Mouse (Mus musculus): ENCODE data around the gene Glod4. TPM values are rescaled to one million over a fixed set of nuclear protein-coding genes. Genes with fewer than 3 reads are reported as not detected.

The Glod4 gene
- polyA plus RNA-seq, 1 experiment from 2014 or later = 126 TPM

DNA sequence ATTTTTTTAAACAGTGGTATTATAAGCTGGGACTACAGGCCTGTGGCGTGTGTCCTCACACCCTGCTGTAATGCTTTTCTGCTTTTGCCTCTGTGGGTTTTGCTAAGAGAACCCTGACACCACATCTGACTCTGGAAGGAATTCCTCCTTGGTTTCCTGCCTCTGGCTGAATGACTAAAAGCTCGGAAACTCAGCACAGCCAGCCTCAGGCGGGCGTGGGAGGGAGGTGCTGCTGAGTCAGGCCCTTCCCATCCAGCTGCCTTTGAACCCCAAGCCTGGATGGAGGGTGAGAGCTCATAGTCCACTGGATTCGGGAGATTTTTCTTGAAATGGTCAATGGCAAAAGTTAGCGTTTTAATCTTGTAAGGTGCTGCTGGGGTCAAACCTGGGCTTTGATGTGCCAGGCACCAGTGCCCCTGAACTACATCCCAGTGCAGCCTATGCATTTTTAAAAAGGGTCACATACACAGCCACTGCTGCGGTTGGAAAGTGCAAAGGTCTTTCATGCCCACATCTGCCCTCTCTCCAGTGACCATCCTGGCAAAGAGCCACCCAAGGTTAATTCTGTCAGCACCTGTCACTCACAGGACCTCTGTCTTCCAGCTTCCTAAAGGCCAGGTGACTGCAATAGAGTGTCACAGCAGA, 42.0 kb upstream of the Glod4 start:
- Histone ChIP-seq H3K9me3 (ENCODE audit: control insufficient read depth, low read length) (peaks cover 4% of the 10 kb centered on the region; the same call in 1 of the 2 replicates), H3K4me3 (ENCODE audit: low read length) (no peak overlapping the region), H3K4me1 (replicated peaks; ENCODE audit: control insufficient read depth, insufficient read depth, low read length) (peaks cover 21% of the 10 kb centered on the region), H3K9ac (ENCODE audit: low read length) (no peak overlapping the region), H3K36me3 (ENCODE audit: control insufficient read depth, insufficient read depth, low read length) (no peaks in the 10 kb centered on the region), H3K27me3 (ENCODE audit: control insufficient read depth, insufficient read depth, low read depth, low read length) (no peaks in the 10 kb centered on the region), H3K27ac (ENCODE audit: low read length) (no peak overlapping the region), H3K4me2 (ENCODE audit: low read depth, low read length) (no peak overlapping the region)
- no peak for ATAC-seq (ENCODE audit: low read depth)
- WGBS = 40% methylated on average over 7 of the region's 7 CpGs

DNA sequence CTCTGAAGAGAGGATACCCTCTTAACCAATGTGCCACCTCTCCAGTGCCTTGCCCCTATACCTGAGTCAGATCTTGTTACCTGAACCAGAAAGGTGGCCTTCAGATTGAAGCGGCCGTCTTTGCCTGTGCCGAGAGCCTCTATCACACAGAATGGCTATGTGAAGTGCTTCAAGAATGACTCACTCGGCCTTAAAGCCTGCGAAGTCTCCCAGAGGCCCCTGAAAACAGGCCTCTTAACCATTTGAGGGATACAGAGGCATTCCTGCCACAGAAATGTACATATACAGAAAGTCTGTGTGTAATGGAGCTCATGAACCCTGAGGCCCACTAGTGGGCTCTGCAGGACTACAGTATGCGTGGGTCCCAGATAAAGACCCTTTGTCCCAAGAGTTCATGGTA, 40.3 kb upstream of the Glod4 start:
- Histone ChIP-seq H3K27me3 (ENCODE audit: control insufficient read depth, insufficient read depth, low read depth, low read length) (no peaks in the 10 kb centered on the region), H3K9me3 (ENCODE audit: control insufficient read depth, low read length) (peaks cover 4% of the 10 kb centered on the region; the same call in 1 of the 2 replicates), H3K27ac (ENCODE audit: low read length) (no peak overlapping the region), H3K4me3 (ENCODE audit: low read length) (no peak overlapping the region), H3K36me3 (ENCODE audit: control insufficient read depth, insufficient read depth, low read length) (no peaks in the 10 kb centered on the region), H3K9ac (ENCODE audit: low read length) (no peak overlapping the region), H3K4me1 (replicated peaks; ENCODE audit: control insufficient read depth, insufficient read depth, low read length) (peaks cover 21% of the 10 kb centered on the region), H3K4me2 (ENCODE audit: low read depth, low read length) (no peak overlapping the region)
- 69% methylated on average over 6 of the region's 6 CpGs for WGBS
- ATAC-seq (ENCODE audit: low read depth) = no peak; the same call in 1 of the 2 replicates

DNA sequence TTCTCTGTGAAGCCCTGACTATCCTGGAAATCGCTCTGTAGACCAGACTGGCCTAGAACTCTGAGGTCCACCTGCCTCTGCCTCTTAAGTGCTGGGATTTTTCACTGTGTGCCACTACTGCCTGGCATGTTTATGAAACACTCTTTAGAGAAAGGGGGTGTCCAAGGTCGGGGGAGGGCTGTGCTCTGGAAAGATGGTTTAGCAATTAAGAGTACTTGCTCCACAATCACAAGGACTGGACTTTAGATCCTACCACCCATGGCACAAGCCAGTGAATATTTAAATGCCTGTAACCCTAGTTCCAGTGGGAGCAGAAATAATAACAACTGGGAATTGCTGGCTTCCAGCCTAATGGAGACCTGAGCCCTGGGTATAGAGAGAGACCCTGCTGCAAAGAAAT, 36.4 kb upstream of the Glod4 start:
- Histone ChIP-seq H3K4me1 (replicated peaks; ENCODE audit: control insufficient read depth, insufficient read depth, low read length) (peaks cover 2% of the 10 kb centered on the region; the same call in 1 of the 2 replicates), H3K9me3 (ENCODE audit: control insufficient read depth, low read length) (peaks cover 4% of the 10 kb centered on the region; the same call in 1 of the 2 replicates), H3K36me3 (ENCODE audit: control insufficient read depth, insufficient read depth, low read length) (no peaks in the 10 kb centered on the region), H3K4me2 (ENCODE audit: low read depth, low read length) (no peak overlapping the region), H3K27me3 (ENCODE audit: control insufficient read depth, insufficient read depth, low read depth, low read length) (no peaks in the 10 kb centered on the region), H3K4me3 (ENCODE audit: low read length) (no peak overlapping the region), H3K9ac (ENCODE audit: low read length) (no peak overlapping the region), H3K27ac (ENCODE audit: low read length) (no peak overlapping the region)
- WGBS = 64% methylated on average over 2 of the region's 2 CpGs
- ATAC-seq (ENCODE audit: low read depth) = no peak

DNA sequence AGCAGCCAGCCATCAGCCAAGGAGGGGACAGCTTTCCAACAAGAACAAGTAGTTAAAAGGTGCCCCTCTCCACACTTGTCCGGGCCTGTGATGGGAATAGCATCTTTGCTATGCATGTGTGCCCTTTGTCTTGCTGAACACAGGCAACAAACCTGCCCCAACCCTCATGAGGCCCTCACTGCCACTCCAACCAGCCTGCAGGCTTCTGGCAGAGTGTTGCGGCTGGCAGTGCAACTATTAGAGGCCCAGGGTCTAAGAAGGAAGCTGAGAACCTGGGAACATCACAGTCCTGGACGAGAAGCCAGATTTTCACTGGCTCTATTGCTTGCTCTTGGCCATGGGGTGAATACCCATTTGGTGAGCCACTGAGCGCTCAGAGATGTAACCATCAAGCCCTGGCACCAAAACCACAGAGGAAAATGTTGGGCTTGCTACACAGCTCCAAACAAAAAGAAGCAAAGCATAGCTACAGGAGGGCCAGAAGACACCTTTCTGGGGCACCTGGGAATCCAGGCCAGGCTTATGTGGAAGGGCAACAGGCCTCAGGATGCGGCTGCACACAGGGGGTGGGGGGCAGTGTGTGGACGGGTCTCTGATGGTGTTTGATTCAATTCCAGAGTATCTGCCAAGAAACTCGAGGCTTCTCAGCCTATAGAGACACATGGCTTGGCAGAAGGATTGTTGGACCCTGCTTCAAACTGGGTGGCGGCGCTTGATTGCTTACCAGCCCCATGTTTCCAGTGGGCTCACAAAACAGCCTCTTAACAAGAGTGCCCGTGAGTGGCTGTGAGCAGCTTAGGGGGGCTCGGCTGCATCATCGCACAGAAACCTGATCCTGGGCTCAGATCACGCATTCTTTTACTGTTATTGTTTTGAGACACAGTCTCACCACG, 35.7 kb upstream of the Glod4 start:
- H3K27me3 ChIP-seq (ENCODE audit: control insufficient read depth, insufficient read depth, low read depth, low read length) = no peaks in the 10 kb centered on the region
- H3K9me3 ChIP-seq (ENCODE audit: control insufficient read depth, low read length) = peaks cover 4% of the 10 kb centered on the region; the same call in 1 of the 2 replicates
- ATAC-seq (ENCODE audit: low read depth) = no peak
- 48% methylated on average over 14 of the region's 14 CpGs for WGBS
- no peak overlapping the region for H3K27ac ChIP-seq (ENCODE audit: low read length)
- no peak overlapping the region for H3K4me3 ChIP-seq (ENCODE audit: low read length)
- no peak overlapping the region for H3K4me2 ChIP-seq (ENCODE audit: low read depth, low read length)
- no peaks in the 10 kb centered on the region; the same call in 1 of the 2 replicates for H3K4me1 ChIP-seq (replicated peaks; ENCODE audit: control insufficient read depth, insufficient read depth, low read length)
- no peaks in the 10 kb centered on the region for H3K36me3 ChIP-seq (ENCODE audit: control insufficient read depth, insufficient read depth, low read length)
- H3K9ac ChIP-seq (ENCODE audit: low read length) = no peak overlapping the region

DNA sequence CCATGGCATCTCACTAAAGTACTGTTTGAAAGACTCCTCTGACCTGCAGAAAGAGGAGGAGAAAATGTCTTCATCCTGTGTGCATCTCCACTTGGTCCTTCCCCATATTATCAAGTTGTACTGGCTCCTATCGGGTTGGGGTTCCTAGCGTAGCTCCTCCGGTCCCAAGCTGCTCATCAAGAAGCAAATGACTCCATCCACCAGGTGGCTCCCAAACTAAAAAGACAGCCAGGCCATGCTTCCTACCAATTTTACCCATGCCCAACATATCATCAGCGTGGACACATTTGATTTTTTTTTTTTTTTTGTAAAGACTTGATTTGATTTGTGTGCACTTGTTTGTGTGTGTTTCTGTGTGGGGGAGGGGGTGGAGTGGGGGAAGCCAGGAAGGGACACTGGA, 28.9 kb upstream of the Glod4 start:
- Histone ChIP-seq H3K27me3 (ENCODE audit: control insufficient read depth, insufficient read depth, low read depth, low read length) (no peaks in the 10 kb centered on the region), H3K27ac (ENCODE audit: low read length) (no peak overlapping the region), H3K4me3 (ENCODE audit: low read length) (no peak overlapping the region), H3K36me3 (ENCODE audit: control insufficient read depth, insufficient read depth, low read length) (no peaks in the 10 kb centered on the region), H3K4me2 (ENCODE audit: low read depth, low read length) (no peak overlapping the region), H3K9ac (ENCODE audit: low read length) (no peak overlapping the region), H3K4me1 (replicated peaks; ENCODE audit: control insufficient read depth, insufficient read depth, low read length) (no peaks in the 10 kb centered on the region), H3K9me3 (ENCODE audit: control insufficient read depth, low read length) (no peaks in the 10 kb centered on the region)
- WGBS = 73% methylated on average over 4 of the region's 4 CpGs
- no peak for ATAC-seq (ENCODE audit: low read depth)

DNA sequence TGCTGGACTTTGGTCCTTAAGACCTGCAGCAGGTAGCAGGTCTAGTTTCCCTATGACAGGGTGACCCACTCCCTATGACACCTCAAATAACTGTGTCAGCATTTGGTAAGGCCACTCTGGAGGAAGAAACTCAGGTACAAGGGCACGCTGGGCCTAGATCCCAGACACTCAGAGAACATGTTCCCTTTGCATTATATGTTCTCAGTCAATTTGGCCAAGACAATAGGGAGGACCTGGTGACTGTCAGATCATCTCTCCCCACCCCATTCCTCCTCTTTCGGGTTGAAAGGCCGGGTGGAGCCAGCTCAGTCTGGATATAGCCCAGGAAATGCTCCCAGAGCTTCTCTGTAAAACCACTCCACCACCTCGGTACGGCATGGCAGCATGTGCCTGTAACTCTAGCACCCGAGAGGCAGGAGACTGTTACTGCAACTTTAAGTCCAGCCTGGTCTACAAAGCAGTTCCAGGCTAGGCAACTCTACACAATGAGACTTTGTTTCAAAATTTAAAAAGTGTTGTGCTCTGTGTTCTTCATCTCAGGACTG, 25.1 kb upstream of the Glod4 start:
- Histone ChIP-seq H3K27ac (ENCODE audit: low read length) (no peak overlapping the region), H3K36me3 (ENCODE audit: control insufficient read depth, insufficient read depth, low read length) (no peaks in the 10 kb centered on the region), H3K27me3 (ENCODE audit: control insufficient read depth, insufficient read depth, low read depth, low read length) (no peaks in the 10 kb centered on the region), H3K4me2 (ENCODE audit: low read depth, low read length) (no peak overlapping the region), H3K9me3 (ENCODE audit: control insufficient read depth, low read length) (no peaks in the 10 kb centered on the region), H3K4me1 (replicated peaks; ENCODE audit: control insufficient read depth, insufficient read depth, low read length) (no peaks in the 10 kb centered on the region), H3K4me3 (ENCODE audit: low read length) (no peak overlapping the region), H3K9ac (ENCODE audit: low read length) (no peak overlapping the region)
- WGBS = 67% methylated on average over 6 of the region's 6 CpGs
- no peak for ATAC-seq (ENCODE audit: low read depth)

DNA sequence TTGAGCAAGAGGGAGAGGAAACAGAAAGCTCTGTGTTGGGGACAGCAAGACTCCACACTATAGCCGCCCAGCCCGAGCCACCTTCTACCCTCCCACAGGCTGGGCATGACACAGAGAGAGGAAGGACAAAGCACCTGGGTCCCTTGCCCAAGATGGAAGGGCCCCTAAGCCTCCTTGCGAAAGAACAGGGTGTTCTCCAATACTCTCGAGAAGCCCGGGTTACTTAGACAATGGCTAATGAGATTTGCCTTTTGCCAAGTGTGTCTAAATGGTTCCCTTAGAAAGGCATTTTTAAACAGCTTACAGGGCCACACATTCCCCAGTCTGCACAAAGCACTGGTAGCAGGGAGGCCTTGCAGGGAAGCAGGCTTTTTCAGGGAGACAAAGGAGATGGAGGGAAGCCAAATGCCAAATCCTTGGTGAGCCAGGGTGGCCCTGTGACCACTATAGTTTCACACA, 24.5 kb upstream of the Glod4 start:
- ATAC-seq (ENCODE audit: low read depth) = no peak
- H3K4me3 ChIP-seq (ENCODE audit: low read length) = no peak overlapping the region
- H3K9me3 ChIP-seq (ENCODE audit: control insufficient read depth, low read length) = no peaks in the 10 kb centered on the region
- WGBS = 56% methylated on average over 5 of the region's 5 CpGs
- H3K36me3 ChIP-seq (ENCODE audit: control insufficient read depth, insufficient read depth, low read length) = no peaks in the 10 kb centered on the region
- H3K27me3 ChIP-seq (ENCODE audit: control insufficient read depth, insufficient read depth, low read depth, low read length) = no peaks in the 10 kb centered on the region
- no peak overlapping the region for H3K27ac ChIP-seq (ENCODE audit: low read length)
- no peak overlapping the region for H3K4me2 ChIP-seq (ENCODE audit: low read depth, low read length)
- H3K4me1 ChIP-seq (replicated peaks; ENCODE audit: control insufficient read depth, insufficient read depth, low read length) = no peaks in the 10 kb centered on the region
- H3K9ac ChIP-seq (ENCODE audit: low read length) = no peak overlapping the region

DNA sequence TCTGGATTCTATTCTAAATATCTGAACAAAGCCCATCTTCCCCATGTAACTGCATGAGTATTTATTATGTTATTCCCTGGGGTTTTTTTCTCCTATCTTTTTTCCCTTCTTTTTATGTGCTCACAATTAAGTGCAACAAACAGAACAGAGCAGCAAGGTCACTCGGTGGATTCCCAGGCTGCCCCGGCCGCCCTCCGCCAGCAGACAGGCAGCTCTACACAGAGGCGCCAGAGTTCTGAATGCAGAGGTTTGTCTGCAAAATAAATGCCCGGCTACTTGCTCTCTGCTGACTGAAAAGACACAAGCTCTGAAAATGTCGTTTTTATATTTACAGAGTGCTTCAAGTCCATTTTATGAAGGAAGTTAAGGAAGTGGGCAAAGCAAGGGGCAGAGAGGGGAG, 24.0 kb upstream of the Glod4 start:
- H3K27ac ChIP-seq (ENCODE audit: low read length) = no peak overlapping the region

More for the DNA sequence above, 24.0 kb upstream of the Glod4 start:
- H3K4me1 ChIP-seq (replicated peaks; ENCODE audit: control insufficient read depth, insufficient read depth, low read length) = no peaks in the 10 kb centered on the region
- H3K4me3 ChIP-seq (ENCODE audit: low read length) = no peak overlapping the region
- no peaks in the 10 kb centered on the region for H3K27me3 ChIP-seq (ENCODE audit: control insufficient read depth, insufficient read depth, low read depth, low read length)
- no peaks in the 10 kb centered on the region for H3K36me3 ChIP-seq (ENCODE audit: control insufficient read depth, insufficient read depth, low read length)
- no peak overlapping the region for H3K9ac ChIP-seq (ENCODE audit: low read length)
- WGBS = 59% methylated on average over 7 of the region's 7 CpGs
- no peak overlapping the region for H3K4me2 ChIP-seq (ENCODE audit: low read depth, low read length)
- no peak for ATAC-seq (ENCODE audit: low read depth)
- no peaks in the 10 kb centered on the region for H3K9me3 ChIP-seq (ENCODE audit: control insufficient read depth, low read length)

All from lung, embryonic 16.5 days (tissue).